Mouse (Mus musculus) c-Kit-negative CD71-positive TER-119-positive erythroid progenitor cells, embryonic 14.5 days (primary cell): ENCODE results near the gene Cep290.

Experiments used
- DNase-seq: peaks from one replicate; pipeline ENCODE4 v3.0.0-alpha.2; 2013; ENCODE audit warnings: low read depth, low spot score

The Cep290 gene

DNA sequence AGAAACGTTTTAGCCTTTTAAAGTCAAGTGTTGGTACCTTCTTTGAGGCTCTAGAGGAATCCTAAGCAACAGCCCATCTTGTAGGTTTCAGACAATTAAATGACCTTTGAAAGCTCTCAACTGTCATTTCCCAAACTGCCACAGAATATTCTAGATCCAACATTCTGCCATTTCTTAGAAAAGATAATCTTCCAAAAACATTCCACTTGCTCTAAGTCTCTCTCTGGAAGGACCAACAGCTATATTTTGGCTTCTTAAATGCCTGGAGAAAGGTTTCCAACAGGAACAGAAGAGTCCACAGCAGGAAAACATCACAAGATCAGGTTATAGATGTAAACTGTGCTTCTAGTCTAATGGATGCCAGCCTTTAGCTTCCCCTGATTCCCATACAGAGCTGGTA, 103.0 kb downstream of the Cep290 start, which contains the start of the genes 4930430F08Rik and 1700017N19Rik:
Gene 4930430F08Rik (minus strand): TSS at position 101 of the 400 bp plus-strand sequence.
Gene 1700017N19Rik (plus strand): TSS at position 162 of the 400 bp plus-strand sequence.
- no peak for DNase-seq

DNA sequence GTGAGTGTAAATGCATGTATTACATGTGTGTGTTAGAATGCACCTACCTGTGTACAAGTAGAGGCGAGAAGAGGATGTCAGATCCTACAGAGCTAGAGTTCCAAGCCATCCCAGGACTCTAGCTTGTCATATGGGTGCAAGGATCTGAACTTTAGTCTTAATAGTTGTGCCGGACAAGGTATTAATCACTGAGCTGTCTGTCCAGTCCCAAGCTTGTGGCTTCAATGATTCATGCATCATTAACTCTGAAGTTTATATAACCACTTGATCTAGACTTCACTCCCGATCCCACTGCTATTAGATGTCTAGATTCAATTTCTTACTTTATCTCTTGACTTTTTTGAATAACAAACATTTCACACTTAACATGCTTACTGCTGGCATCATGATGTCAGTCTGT, 111.0 kb downstream of the Cep290 start:
- no peak for DNase-seq

DNA sequence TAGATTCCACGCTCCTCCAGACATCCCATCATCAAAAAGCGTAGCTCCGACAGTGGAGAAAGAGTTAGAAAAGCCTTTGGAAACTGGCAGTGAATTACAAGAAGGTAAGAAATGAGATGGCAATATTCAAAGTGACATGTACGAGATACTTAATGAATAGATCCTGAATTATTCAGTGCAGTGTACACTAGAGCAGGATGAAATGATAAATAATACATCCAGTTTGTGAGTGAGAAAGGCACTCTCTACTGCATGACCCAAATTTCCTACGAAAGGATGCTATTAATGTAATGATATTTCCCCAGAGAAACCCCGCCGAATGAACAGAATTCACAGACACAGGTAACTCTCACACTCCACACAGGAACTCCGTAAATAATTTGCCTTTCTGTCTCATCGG, 116.2 kb downstream of the Cep290 start:
- DNase-seq: no peak

DNA sequence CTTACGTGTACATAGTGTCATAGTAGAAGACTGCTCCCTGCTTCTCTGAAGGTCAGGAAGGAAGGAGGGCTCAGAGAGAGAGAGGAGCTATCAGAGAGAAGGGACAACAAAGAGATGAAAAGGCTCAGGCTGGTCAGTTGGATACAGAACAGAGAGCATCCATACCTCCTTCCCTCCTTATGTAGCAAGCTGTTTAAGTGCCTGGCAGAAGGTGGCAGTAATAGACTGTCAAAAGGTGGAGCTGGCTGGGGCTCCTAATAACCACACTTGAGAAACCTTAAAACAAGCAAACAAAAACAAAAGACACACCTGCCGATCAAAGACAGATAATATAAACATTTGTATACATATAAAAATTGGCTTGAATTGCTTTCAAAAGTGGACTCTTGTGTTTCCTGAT, 116.9 kb downstream of the Cep290 start:
- DNase-seq: no peak

DNA sequence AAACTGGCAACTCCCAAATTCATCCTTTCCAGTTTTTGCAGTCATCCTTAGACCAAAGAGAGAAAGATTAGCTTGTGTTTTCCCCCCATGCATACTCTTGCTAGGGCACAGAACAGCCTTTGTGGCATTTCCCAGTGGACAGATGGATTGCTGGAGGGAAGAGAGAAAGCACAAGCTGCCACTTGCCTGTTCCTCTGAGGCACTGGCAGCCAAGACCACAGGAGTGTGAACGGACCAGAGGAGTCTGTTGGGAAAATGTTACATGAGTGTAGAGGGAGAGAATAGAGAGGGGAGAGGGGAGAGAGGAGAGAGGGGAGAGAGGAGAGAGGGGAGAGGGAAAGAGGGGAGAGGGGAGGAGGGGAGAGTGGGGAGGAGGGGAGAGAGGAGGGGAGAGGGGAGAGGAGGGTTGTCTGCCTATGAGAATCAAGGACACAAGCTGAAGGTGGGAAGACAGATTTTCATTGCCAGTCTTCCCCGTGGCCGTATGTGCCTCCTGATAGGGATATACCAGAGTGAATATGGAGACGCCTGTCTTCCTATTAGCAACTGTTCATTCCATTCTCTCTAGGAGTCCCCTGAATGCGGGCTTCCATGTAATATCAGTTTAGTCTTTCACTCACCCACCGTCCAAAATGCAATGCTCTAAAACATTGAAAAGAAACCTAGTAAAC, 130.0 kb downstream of the Cep290 start:
- no peak for DNase-seq

DNA sequence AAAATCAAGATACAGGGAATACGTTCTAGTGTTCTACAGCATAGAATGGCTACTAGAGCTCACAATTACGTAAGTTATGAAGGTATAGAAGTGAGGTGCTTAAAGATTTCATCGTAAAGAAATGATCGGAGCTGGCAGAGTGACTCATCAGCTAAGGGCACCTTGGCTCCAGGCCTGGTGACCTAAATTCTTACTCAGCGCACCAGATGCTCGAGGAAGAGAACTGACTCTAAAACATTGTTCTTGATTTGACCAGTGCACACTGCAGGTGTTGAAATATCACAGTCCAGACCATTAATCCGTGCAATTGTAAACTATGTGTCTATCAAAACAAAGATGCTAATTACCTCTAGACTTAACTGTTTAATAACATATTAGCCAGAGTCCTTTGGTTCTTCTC, 132.1 kb downstream of the Cep290 start:
- no peak for DNase-seq

DNA sequence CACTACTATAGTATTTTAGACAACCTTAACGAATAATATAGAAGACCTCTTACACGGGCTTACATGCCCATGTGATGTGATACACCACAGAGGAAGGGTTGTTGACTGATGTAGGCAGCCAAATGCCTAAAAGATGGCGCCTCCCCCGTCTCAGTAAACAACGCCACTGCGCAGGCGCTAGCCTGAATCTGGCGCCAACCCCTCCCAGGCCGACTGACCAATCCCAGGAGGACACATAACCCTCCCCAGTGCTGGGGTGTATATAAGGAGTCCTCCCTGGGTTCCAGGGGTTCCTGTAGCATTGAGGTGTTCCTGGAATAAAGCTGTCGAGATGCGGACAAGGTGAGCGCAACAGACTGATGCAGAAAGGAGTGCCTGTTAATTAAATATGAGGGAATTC, 132.7 kb downstream of the Cep290 start:
- no peak for DNase-seq

DNA sequence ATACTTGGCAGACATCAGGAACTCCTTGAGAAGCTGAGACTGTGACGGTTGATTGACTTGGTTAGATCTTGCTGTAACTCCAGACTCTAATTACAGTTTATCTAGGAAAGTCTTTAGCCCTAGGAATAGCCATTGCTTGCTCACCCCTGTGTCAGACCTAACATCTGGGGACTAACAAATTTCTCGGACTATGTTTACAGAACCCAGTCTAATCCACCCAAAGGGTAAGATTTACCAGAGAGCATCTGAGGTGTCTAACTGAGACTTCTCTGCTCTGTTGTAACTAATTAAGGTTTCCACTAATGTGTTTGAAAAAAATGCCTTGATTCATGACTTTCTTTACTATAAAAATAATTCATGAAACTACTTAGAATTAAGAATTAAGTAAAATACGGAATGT, 135.1 kb downstream of the Cep290 start:
- no peak for DNase-seq
